12 mouse cellular contexts compared by ENCODE assay signal in genomic region chr4:91135327-91135726, GRCm38 (mm10).
DNase-seq lines count a peak whose midpoint lies in the region; ATAC-seq and TF ChIP-seq lines count a peak whose summit lies in the region.
"Had no signal": no experiment of that assay in that cellular context is flagged by ENCODE, and none has a peak within 500 bp of the region (broad histone marks: within the 10 kb centered on the region; RNA-seq: fewer than 3 reads in every experiment).

No protein-coding gene starts in this region.

- no peaks in the 10 kb centered on the region for H3K9me3 ChIP-seq in kidney, postnatal 0 days (replicated peaks; ENCODE audit: low read length)
- H3K9me3 ChIP-seq in kidney, embryonic 16.5 days (ENCODE audit: low read length) = no peaks in the 10 kb centered on the region
- no peaks in the 10 kb centered on the region for H3K9me3 ChIP-seq in forebrain, embryonic 13.5 days (replicated peaks)
- H3K9me3 ChIP-seq: hindbrain, embryonic 13.5 days; limb, embryonic 12.5 days had no signal

- H3K27me3 ChIP-seq in kidney, postnatal 0 days (ENCODE audit: insufficient read depth, low read length) = no peaks in the 10 kb centered on the region
- H3K27me3 ChIP-seq in kidney, embryonic 16.5 days (ENCODE audit: insufficient read depth, low read length) = no peaks in the 10 kb centered on the region
- H3K27me3 ChIP-seq in forebrain, embryonic 13.5 days = no peaks in the 10 kb centered on the region
- H3K27me3 ChIP-seq: hindbrain, embryonic 13.5 days; limb, embryonic 12.5 days; megakaryocyte, embryonic 14.5 days had no signal

- H3K9ac ChIP-seq in kidney, postnatal 0 days (ENCODE audit: low read depth, low read length) = no peak overlapping the region
- H3K9ac ChIP-seq in kidney, embryonic 16.5 days (replicated peaks; ENCODE audit: low read length) = no peak overlapping the region
- H3K9ac ChIP-seq in forebrain, embryonic 13.5 days = no peak overlapping the region
- H3K9ac ChIP-seq: hindbrain, embryonic 13.5 days; limb, embryonic 12.5 days had no signal

- H3K36me3 ChIP-seq in kidney, postnatal 0 days (ENCODE audit: insufficient read depth, low read length) = no peaks in the 10 kb centered on the region
- H3K36me3 ChIP-seq in kidney, embryonic 16.5 days (ENCODE audit: insufficient read depth, low read length) = no peaks in the 10 kb centered on the region
- H3K36me3 ChIP-seq in forebrain, embryonic 13.5 days (ENCODE audit: poor library complexity, severe bottlenecking) = no peaks in the 10 kb centered on the region
- H3K36me3 ChIP-seq: hindbrain, embryonic 13.5 days; limb, embryonic 12.5 days had no signal

- 0 out of 2 replicates have a peak, but pooled peaks have one; percentile 7 for TF ChIP-seq CTCF in kidney, postnatal 0 days (IDR thresholded peaks at IDR 0.05; ENCODE audit: low read depth)

- DNase-seq in adrenal gland, postnatal 10 days = peak; percentile 14
- no peak for DNase-seq in adrenal gland, postnatal 25 days
- peak; percentile 5 for DNase-seq in kidney, postnatal 0 days (ENCODE audit: low spot score)
- DNase-seq in testis, postnatal 14 days (ENCODE audit: low spot score) = peak; percentile 6
- no peak for DNase-seq in testis, postnatal 10 days (ENCODE audit: low spot score)
- DNase-seq in cerebellum, postnatal 36 days = no peak
- DNase-seq: layer of hippocampus, postnatal 36 days had no signal

- H3K4me2 ChIP-seq in kidney, postnatal 0 days (ENCODE audit: low read length) = no peak overlapping the region
- H3K4me2 ChIP-seq in kidney, embryonic 16.5 days (replicated peaks; ENCODE audit: low read depth, low read length) = no peak overlapping the region
- H3K4me2 ChIP-seq in forebrain, embryonic 13.5 days = no peak overlapping the region
- H3K4me2 ChIP-seq: hindbrain, embryonic 13.5 days; limb, embryonic 12.5 days had no signal

- H3K27ac ChIP-seq in kidney, postnatal 0 days = no peak overlapping the region
- H3K27ac ChIP-seq in kidney, embryonic 16.5 days (ENCODE audit: low read length) = no peak overlapping the region
- H3K27ac ChIP-seq in forebrain, embryonic 13.5 days = no peak overlapping the region
- H3K27ac ChIP-seq: hindbrain, embryonic 13.5 days; limb, embryonic 12.5 days had no signal

- H3K4me1 ChIP-seq in kidney, postnatal 0 days (replicated peaks; ENCODE audit: insufficient read depth, low read length) = no peaks in the 10 kb centered on the region
- H3K4me1 ChIP-seq in kidney, embryonic 16.5 days (ENCODE audit: insufficient read depth, low read length) = no peaks in the 10 kb centered on the region
- H3K4me1 ChIP-seq in forebrain, embryonic 13.5 days = no peaks in the 10 kb centered on the region
- H3K4me1 ChIP-seq: hindbrain, embryonic 13.5 days; limb, embryonic 12.5 days; megakaryocyte, embryonic 14.5 days had no signal

- H3K4me3 ChIP-seq in kidney, postnatal 0 days (replicated peaks; ENCODE audit: low read depth, low read length) = no peak overlapping the region
- no peak overlapping the region for H3K4me3 ChIP-seq in kidney, embryonic 16.5 days (ENCODE audit: low read length)
- H3K4me3 ChIP-seq in forebrain, embryonic 13.5 days = no peak overlapping the region
- H3K4me3 ChIP-seq: hindbrain, embryonic 13.5 days; limb, embryonic 12.5 days; megakaryocyte, embryonic 14.5 days had no signal

- ATAC-seq in kidney, postnatal 0 days (replicated peaks; ENCODE audit: low FRiP score, low read depth) = no peak
- ATAC-seq in kidney, embryonic 16.5 days (ENCODE audit: low FRiP score, low TSS enrichment) = no peak
- no peak for ATAC-seq in forebrain, embryonic 13.5 days

- 67% methylated on average over 3 of the region's 3 CpGs for WGBS in kidney, postnatal 0 days
- 68% methylated on average over 3 of the region's 3 CpGs for WGBS in kidney, embryonic 16.5 days
- WGBS in forebrain, embryonic 13.5 days = 78% methylated on average over 3 of the region's 3 CpGs

Comparison
In these comparisons a context has a peak if more than half of its experiments do, and no peak if none do; other contexts are left out.
1. DNase-seq: peak in adrenal gland, postnatal 10 days (single experiment), kidney, postnatal 0 days (single experiment) and testis, postnatal 14 days (single experiment); none in adrenal gland, postnatal 25 days (single experiment), testis, postnatal 10 days (single experiment) and cerebellum, postnatal 36 days (0 of 2).